Mouse (Mus musculus) forebrain, embryonic 13.5 days (tissue): ENCODE measurements around the gene Smu1. TPM values are rescaled to one million over a fixed set of nuclear protein-coding genes. Genes with fewer than 3 reads are reported as not detected.

Experiments
- ATAC-seq: fragments of 200-750 bp; cut with Nextera tagmentation; 2 replicates; pipeline ENCODE4 v1.8.0; 2017
- H3K27ac ChIP-seq: fragments of 300-500 bp; sonication (generic); 2 replicates; pipeline ENCODE4 v1.5.1; 2015; ENCODE audit warnings: inconsistent platforms, mild to moderate bottlenecking, moderate library complexity
- H3K27me3 ChIP-seq: fragments of 300-500 bp; sonication (generic); 2 replicates; pipeline ENCODE4 v1.6.1; 2015; ENCODE audit warnings: mild to moderate bottlenecking, inconsistent platforms
- H3K36me3 ChIP-seq: fragments of 300-500 bp; sonication (generic); 2 replicates; pipeline ENCODE4 v1.6.1; 2015; ENCODE audit warnings: mild to moderate bottlenecking, inconsistent platforms; ENCODE audit not compliant: poor library complexity, severe bottlenecking
- H3K4me1 ChIP-seq: fragments of 300-500 bp; sonication (generic); 2 replicates; pipeline ENCODE4 v1.6.1; 2015; ENCODE audit warnings: inconsistent platforms
- H3K4me2 ChIP-seq: fragments of 300-500 bp; sonication (generic); 2 replicates; pipeline ENCODE4 v1.6.1; 2015; ENCODE audit warnings: inconsistent platforms, mild to moderate bottlenecking, moderate library complexity
- H3K4me3 ChIP-seq: fragments of 300-500 bp; sonication (generic); 2 replicates; pipeline ENCODE4 v1.5.1; 2015; ENCODE audit warnings: mild to moderate bottlenecking, inconsistent platforms
- H3K9ac ChIP-seq: fragments of 300-500 bp; sonication (generic); 2 replicates; pipeline ENCODE4 v1.6.1; 2015; ENCODE audit warnings: mild to moderate bottlenecking, inconsistent platforms
- H3K9me3 ChIP-seq: fragments of 300-500 bp; sonication (generic); replicated peaks from 2 replicates; pipeline ENCODE4 v1.6.1; 2016; ENCODE audit warnings: inconsistent platforms
- WGBS: fragments of 180-500 bp; shearing (Covaris S2); methylation state at CpG from one replicate; pipeline ENCODE4 v1.1.7; 2015; 5-methylcytosine and 5-hydroxymethylcytosine counted together
- polyA plus RNA-seq: library from polyadenylated mRNA; unstranded; fragments of >200 nt; fragmentation: Nextera tagmentation; extraction: Ambion mirVana; gene quantifications from 2 replicates; pipeline ENCODE4 v1.2.1, GENCODE M21; 2015

Gene Smu1
- polyA plus RNA-seq, 1 experiment from 2014 or later = 165 TPM

GRCm38 (mm10) chr4:40784556-40785169, 26.9 kb upstream of the Smu1 start:
- no peak overlapping the region for H3K27ac ChIP-seq
- no peak overlapping the region for H3K9ac ChIP-seq
- no peaks in the 10 kb centered on the region for H3K9me3 ChIP-seq
- WGBS = 86% methylated on average over 10 of the region's 10 CpGs
- no peaks in the 10 kb centered on the region for H3K27me3 ChIP-seq
- no peak overlapping the region for H3K4me3 ChIP-seq
- no peak overlapping the region for H3K4me2 ChIP-seq
- ATAC-seq = no peak
- no peaks in the 10 kb centered on the region for H3K36me3 ChIP-seq
- H3K4me1 ChIP-seq = no peaks in the 10 kb centered on the region

DNA sequence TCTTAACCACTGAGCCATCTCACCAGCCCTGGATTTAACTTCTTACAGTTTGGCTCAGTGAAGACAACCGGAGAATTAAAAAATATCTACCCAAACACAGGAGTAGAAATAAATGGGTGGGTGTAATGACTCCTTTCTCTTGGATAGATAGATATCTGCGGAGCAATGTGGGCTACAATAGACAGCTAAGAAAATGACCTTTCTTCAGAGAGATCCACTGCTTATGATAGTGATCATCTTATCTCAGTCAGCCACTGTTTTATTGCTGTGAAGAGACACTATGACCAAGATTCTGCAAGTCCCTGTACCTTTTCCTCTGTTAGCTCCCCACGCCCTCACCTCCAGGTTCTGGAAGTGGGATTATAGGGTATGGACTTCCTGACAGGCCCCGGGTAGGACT, 25.3 kb upstream of the Smu1 start:
- Histone ChIP-seq H3K4me3 (no peak overlapping the region), H3K4me2 (no peak overlapping the region), H3K9ac (no peak overlapping the region), H3K27me3 (no peaks in the 10 kb centered on the region), H3K27ac (no peak overlapping the region), H3K4me1 (no peaks in the 10 kb centered on the region), H3K9me3 (no peaks in the 10 kb centered on the region), H3K36me3 (no peaks in the 10 kb centered on the region)
- no peak for ATAC-seq
- WGBS = 95% methylated on average over 4 of the region's 4 CpGs

GRCm38 (mm10) chr4:40781797-40782495, 24.2 kb upstream of the Smu1 start:
- H3K27me3 ChIP-seq = no peaks in the 10 kb centered on the region
- no peaks in the 10 kb centered on the region for H3K36me3 ChIP-seq
- no peak overlapping the region for H3K27ac ChIP-seq
- no peaks in the 10 kb centered on the region for H3K4me1 ChIP-seq
- ATAC-seq = no peak
- 81% methylated on average over 8 of the region's 8 CpGs for WGBS
- H3K9me3 ChIP-seq = no peaks in the 10 kb centered on the region
- no peak overlapping the region for H3K4me3 ChIP-seq
- no peak overlapping the region for H3K9ac ChIP-seq
- H3K4me2 ChIP-seq = no peak overlapping the region

DNA sequence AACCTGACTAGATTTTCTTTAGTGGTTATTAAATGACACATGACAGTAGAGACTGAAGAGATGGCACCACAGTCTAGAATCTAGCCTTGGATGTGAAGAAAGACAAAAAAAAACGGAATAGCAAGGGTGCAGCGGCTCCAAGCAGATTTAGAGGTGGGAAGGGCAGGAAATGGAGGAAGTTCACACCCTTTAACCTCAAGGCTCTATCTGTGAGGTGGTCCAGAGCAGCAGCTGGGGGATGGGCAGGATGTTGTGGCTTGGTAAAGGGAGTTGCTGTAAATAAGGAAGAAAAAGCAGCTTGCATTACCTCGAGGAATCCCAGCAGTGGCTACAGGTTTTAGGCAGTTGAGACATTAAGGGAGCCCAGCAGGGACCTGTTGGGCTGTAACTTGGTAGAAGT, 23.4 kb upstream of the Smu1 start:
- WGBS = 36% methylated on average over 3 of the region's 3 CpGs
- no peak for ATAC-seq
- Histone ChIP-seq H3K9ac (no peak overlapping the region), H3K4me2 (no peak overlapping the region), H3K4me1 (no peaks in the 10 kb centered on the region), H3K4me3 (no peak overlapping the region), H3K27me3 (no peaks in the 10 kb centered on the region), H3K27ac (no peak overlapping the region), H3K9me3 (no peaks in the 10 kb centered on the region), H3K36me3 (no peaks in the 10 kb centered on the region)

- H3K9me3 ChIP-seq = no peaks in the 10 kb centered on the region
- ATAC-seq = no peak
- H3K9ac ChIP-seq = no peak overlapping the region
- H3K4me1 ChIP-seq = 0 out of 2 replicates have a peak, but pooled peaks cover 3% of the 10 kb centered on the region
- H3K27me3 ChIP-seq = peaks cover 3% of the 10 kb centered on the region; the same call in 1 of the 2 replicates
- WGBS = 84% methylated on average over 6 of the region's 6 CpGs
- no peak overlapping the region for H3K4me3 ChIP-seq
- no peaks in the 10 kb centered on the region for H3K36me3 ChIP-seq
- H3K27ac ChIP-seq = no peak overlapping the region
- H3K4me2 ChIP-seq = no peak overlapping the region
Observed at GRCm38 (mm10) chr4:40778656-40779055, 20.9 kb upstream of the Smu1 start.

- no peak overlapping the region for H3K4me3 ChIP-seq
- 38% methylated on average over 2 of the region's 2 CpGs for WGBS
- H3K9me3 ChIP-seq = no peaks in the 10 kb centered on the region
- H3K9ac ChIP-seq = no peak overlapping the region
- H3K4me2 ChIP-seq = no peak overlapping the region
- H3K36me3 ChIP-seq = no peaks in the 10 kb centered on the region
- H3K4me1 ChIP-seq = 0 out of 2 replicates have a peak, but pooled peaks cover 3% of the 10 kb centered on the region
- ATAC-seq = no peak
- H3K27me3 ChIP-seq = peaks cover 3% of the 10 kb centered on the region; the same call in 1 of the 2 replicates
- H3K27ac ChIP-seq = no peak overlapping the region
Observed at GRCm38 (mm10) chr4:40777116-40777515, 19.4 kb upstream of the Smu1 start.

DNA sequence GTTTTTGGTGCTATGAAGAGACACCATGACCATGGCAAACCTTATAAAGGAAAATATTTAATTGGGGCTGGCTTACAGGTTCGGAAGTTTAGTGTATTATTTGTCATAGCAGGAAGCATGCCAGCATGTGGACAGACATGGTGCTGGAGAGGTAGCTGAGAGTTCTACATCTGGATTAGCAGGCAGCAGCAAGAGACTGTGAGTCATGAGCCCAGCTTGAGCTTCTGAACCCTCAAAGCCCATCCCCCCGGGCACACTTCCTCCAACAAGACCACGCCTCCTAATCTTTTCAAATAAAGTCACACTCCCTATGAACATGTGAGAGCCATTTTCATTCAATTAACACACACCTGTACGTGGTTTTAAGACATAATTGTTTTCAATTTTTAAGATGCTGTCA, 18.7 kb upstream of the Smu1 start:
- no peak for ATAC-seq
- no peaks in the 10 kb centered on the region for H3K9me3 ChIP-seq
- no peak overlapping the region for H3K9ac ChIP-seq
- no peak overlapping the region for H3K4me2 ChIP-seq
- peaks cover 3% of the 10 kb centered on the region; the same call in 1 of the 2 replicates for H3K27me3 ChIP-seq
- H3K4me3 ChIP-seq = no peak overlapping the region
- 82% methylated on average over 4 of the region's 4 CpGs for WGBS
- H3K27ac ChIP-seq = no peak overlapping the region
- no peaks in the 10 kb centered on the region for H3K36me3 ChIP-seq
- H3K4me1 ChIP-seq = 0 out of 2 replicates have a peak, but pooled peaks cover 3% of the 10 kb centered on the region

- Histone ChIP-seq H3K4me1 (0 out of 2 replicates have a peak, but pooled peaks cover 3% of the 10 kb centered on the region), H3K4me3 (no peak overlapping the region), H3K9me3 (no peaks in the 10 kb centered on the region), H3K27me3 (peaks cover 3% of the 10 kb centered on the region; the same call in 1 of the 2 replicates), H3K27ac (no peak overlapping the region), H3K4me2 (peak overlapping the region; percentile 39), H3K9ac (no peak overlapping the region; the same call in 1 of the 2 replicates), H3K36me3 (no peaks in the 10 kb centered on the region)
- peak; percentile 43; the same call in 1 of the 2 replicates for ATAC-seq
- WGBS = 33% methylated on average over 12 of the region's 12 CpGs
Observed at GRCm38 (mm10) chr4:40774279-40775259, 16.8 kb upstream of the Smu1 start.

GRCm38 (mm10) chr4:40759876-40760275, 2.2 kb upstream of the Smu1 start:
- H3K36me3 ChIP-seq = peaks cover 8% of the 10 kb centered on the region
- H3K9ac ChIP-seq = no peak overlapping the region
- 55% methylated on average over 5 of the region's 5 CpGs for WGBS
- H3K27me3 ChIP-seq = peaks cover 17% of the 10 kb centered on the region; the same call in 1 of the 2 replicates
- no peak for ATAC-seq
- H3K9me3 ChIP-seq = no peaks in the 10 kb centered on the region
- peaks cover 7% of the 10 kb centered on the region for H3K4me1 ChIP-seq
- H3K4me2 ChIP-seq = no peak overlapping the region
- no peak overlapping the region for H3K27ac ChIP-seq
- no peak overlapping the region for H3K4me3 ChIP-seq

DNA sequence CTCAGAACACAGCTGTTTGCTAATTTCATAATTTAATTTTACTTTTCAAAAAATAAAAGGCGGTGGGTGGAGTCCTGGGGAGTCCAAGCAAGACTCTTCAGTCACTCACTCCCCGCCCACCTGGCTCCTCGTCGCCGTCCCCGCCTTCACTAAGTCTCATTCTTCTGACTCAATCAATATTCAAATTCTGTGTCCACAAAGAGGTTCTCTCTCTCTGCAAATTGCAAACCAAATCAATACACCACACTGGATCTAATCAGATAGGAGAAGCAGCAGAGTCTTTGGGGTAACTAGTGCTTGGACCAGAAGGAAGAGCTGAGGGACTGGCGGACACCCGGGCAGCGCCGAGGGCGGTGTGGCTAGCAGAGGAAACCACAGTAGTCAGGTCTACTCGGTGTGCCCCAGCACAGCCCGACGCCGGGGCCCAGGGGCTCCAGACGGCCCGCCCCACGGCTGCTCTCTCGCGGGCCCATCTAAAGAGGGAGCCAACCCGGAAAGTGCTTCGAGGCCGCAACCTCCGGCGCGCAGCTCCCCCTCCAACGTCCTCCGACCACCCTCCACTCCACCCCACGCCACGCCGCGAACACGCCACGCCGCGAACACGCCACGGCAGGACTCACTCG, 455 bp downstream of the Smu1 start:
- ATAC-seq = peak; percentile 83
- WGBS = under 1% methylated on average over 39 of the region's 39 CpGs
- Histone ChIP-seq H3K36me3 (peaks cover 33% of the 10 kb centered on the region), H3K9ac (peak overlapping the region; percentile 91), H3K4me1 (peaks cover 7% of the 10 kb centered on the region), H3K4me3 (peak overlapping the region; percentile 92), H3K9me3 (no peaks in the 10 kb centered on the region), H3K27ac (peak overlapping the region; percentile 33), H3K4me2 (peak overlapping the region; percentile 83), H3K27me3 (peaks cover 12% of the 10 kb centered on the region; the same call in 1 of the 2 replicates)

DNA sequence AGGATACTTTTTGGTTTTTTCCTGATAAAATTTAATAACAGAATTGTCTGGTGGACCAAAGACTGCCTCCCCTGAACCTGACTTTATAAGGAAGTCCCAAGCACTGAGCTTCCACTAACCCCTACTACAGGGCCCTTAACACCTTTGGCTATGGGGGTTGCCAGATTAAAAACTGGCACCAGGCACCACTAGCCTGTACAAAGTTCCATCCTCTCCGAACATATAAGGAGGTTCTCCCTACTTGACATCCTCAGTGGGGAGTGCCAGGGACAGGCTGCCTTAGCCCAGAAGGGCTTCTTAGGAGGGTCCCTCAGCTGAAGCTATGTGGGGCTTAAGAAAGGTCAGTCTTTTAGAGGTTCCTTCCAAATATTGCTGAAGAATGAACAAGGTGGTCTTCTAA, 22.4 kb downstream of the Smu1 start:
- H3K4me2 ChIP-seq = no peak overlapping the region
- no peak overlapping the region for H3K27ac ChIP-seq
- 71% methylated on average over 1 of the region's 1 CpGs for WGBS
- peaks cover 87% of the 10 kb centered on the region for H3K36me3 ChIP-seq
- no peak for ATAC-seq
- H3K4me1 ChIP-seq = no peaks in the 10 kb centered on the region
- H3K9me3 ChIP-seq = no peaks in the 10 kb centered on the region
- no peak overlapping the region for H3K4me3 ChIP-seq
- no peak overlapping the region for H3K9ac ChIP-seq
- H3K27me3 ChIP-seq = no peaks in the 10 kb centered on the region
